Mouse (Mus musculus) erythroblast, embryonic 14.5 days (primary cell): Measurements from ENCODE around the gene Kank2.

Experiments used
- GATA1 ChIP-seq: IDR thresholded peaks from 2 replicates; pipeline ENCODE4 v1.6.1; 2012; ENCODE audit warnings: low read length, inconsistent platforms, mixed read lengths
- TAL1 ChIP-seq: IDR thresholded peaks from 3 replicates; pipeline ENCODE4 v1.6.1; 2012; ENCODE audit warnings: low read length, inconsistent platforms, mixed read lengths

DNA sequence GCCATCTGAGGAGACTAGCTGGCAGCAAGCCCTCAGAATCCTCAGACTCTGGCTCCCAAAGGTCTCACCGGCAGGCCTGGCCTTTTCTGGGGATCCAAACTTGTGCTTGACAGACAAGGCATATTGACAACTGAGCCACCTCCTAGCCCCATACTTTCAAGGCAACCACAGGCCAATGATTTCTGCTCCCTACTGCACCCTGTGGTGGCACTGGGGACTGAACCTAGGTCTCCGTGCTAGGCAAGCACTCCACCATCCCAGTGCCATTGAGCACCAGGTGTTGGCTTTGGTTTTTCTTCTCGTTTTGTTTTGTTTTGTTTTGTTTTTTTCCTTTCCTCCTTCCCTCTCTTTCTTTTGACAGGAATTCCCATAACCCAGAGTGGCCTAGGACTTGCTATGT, 10.0 kb upstream of the Kank2 start:
- TF ChIP-seq GATA1: no peak
- no peak for TF ChIP-seq TAL1
